Mouse (Mus musculus) heart, adult 2 months (tissue): ENCODE measurements at regions not wholly inside any gene's neighbourhood (a gene's known extent, or its start where the extent isn't known, plus 50 kb on each side); places are given as distances from the start of the nearest gene placed in this dataset.

Experiments used
- CTCF ChIP-seq: fragments of 200-600 bp; IDR thresholded peaks from 2 replicates; pipeline ENCODE4 v1.8.1; 2022; ENCODE audit warnings: antibody characterized with exemption, mild to moderate bottlenecking, moderate library complexity
- EP300 ChIP-seq: fragments of 200-500 bp; IDR thresholded peaks from 2 replicates; pipeline ENCODE4 v1.6.1; 2011; ENCODE audit warnings: low read depth, low read length, control low read depth; ENCODE audit not compliant: insufficient read depth
- POLR2A ChIP-seq: fragments of 200-500 bp; IDR thresholded peaks from 2 replicates; pipeline ENCODE4 v1.6.1; 2011; ENCODE audit warnings: mild to moderate bottlenecking, low read depth, low read length, control low read depth; ENCODE audit not compliant: insufficient read depth

- TF ChIP-seq CTCF = no peak
- no peak for TF ChIP-seq POLR2A
- no peak for TF ChIP-seq EP300
These were observed 263.2 kb upstream of the Tusc1 start for GRCm38 (mm10) chr4:93598474-93598873.
